Mouse (Mus musculus) lung, adult 2 months (tissue): ENCODE results near the gene Pik3r4.
A peak's percentile ranks its signal among the peaks of the same experiment; 100 is the strongest.

Experiments used
- CTCF ChIP-seq: fragments of 200-500 bp; IDR thresholded peaks from 2 replicates; pipeline ENCODE4 v1.5.1; 2011; ENCODE audit warnings: mild to moderate bottlenecking, low read length, control low read depth; ENCODE audit not compliant: insufficient read depth
- POLR2A ChIP-seq: fragments of 200-500 bp; IDR thresholded peaks from 2 replicates; pipeline ENCODE4 v1.6.1; 2011; ENCODE audit warnings: low read depth, mild to moderate bottlenecking, control low read depth, low read length, borderline replicate concordance; ENCODE audit errors: extremely low read depth

GRCm38 (mm10) chr9:105642460-105643371, at the start of gene Pik3r4:
- no peak for TF ChIP-seq CTCF
- peak; percentile 93; the same call in 1 of the 2 replicates for TF ChIP-seq POLR2A
